Mouse (Mus musculus) hindbrain, embryonic 10.5 days (tissue): ENCODE measurements around the gene Gm17662. TPM values are rescaled to one million over a fixed set of nuclear protein-coding genes. Genes with fewer than 3 reads are reported as not detected.

Source experiments
- DNase-seq: peaks from one replicate; pipeline ENCODE4 v3.0.0-alpha.2; 2017; ENCODE audit warnings: low spot score
- H3K27ac ChIP-seq: fragments of 300-500 bp; sonication (generic); 2 replicates; pipeline ENCODE4 v1.5.1; 2016; ENCODE audit warnings: mild to moderate bottlenecking, moderate library complexity
- H3K27me3 ChIP-seq: fragments of 300-500 bp; sonication (generic); 2 replicates; pipeline ENCODE4 v1.6.1; 2016; ENCODE audit warnings: mild to moderate bottlenecking; ENCODE audit not compliant: poor library complexity, insufficient read depth, severe bottlenecking
- H3K36me3 ChIP-seq: fragments of 300-500 bp; sonication (generic); 2 replicates; pipeline ENCODE4 v1.6.1; 2016; ENCODE audit warnings: mild to moderate bottlenecking, moderate library complexity
- H3K4me1 ChIP-seq: fragments of 300-500 bp; sonication (generic); replicated peaks from 2 replicates; pipeline ENCODE4 v1.6.1; 2016; ENCODE audit warnings: mild to moderate bottlenecking
- H3K4me3 ChIP-seq: fragments of 300-500 bp; sonication (generic); 2 replicates; pipeline ENCODE4 v1.5.1; 2016; ENCODE audit warnings: mild to moderate bottlenecking, moderate library complexity
- H3K9me3 ChIP-seq: fragments of 300-500 bp; sonication (generic); 2 replicates; pipeline ENCODE4 v1.6.1; 2016; ENCODE audit warnings: mild to moderate bottlenecking, moderate library complexity
- WGBS: fragments of 180-500 bp; shearing (Covaris S2); methylation state at CpG from one replicate; pipeline ENCODE4 v1.1.7; 2016; 5-methylcytosine and 5-hydroxymethylcytosine counted together
- polyA plus RNA-seq: library from polyadenylated mRNA; unstranded; fragments of >200 nt; fragmentation: Nextera tagmentation; extraction: Ambion mirVana; gene quantifications from 2 replicates; pipeline ENCODE4 v1.2.1, GENCODE M21; 2016

Gm17662 gene
- polyA plus RNA-seq, 1 experiment from 2014 or later, result not detected

DNA sequence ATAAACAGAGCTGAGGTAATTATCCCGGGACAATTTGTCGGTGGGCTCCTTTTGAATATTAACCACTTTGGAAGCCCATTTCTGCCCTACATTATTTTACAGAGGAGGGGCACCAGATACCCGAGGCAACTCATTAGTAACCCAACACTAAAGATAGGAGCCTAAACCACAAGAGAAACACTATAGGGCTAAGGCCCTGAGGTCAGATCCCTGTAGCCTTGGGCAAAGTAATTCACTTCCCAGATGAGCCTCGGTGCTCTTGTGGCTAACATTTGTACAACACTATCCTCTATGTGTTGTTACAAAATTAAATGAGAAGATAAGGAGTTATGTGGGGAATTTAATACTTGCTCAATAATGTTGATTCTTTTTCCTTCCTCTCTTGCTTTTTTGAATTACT lies 13.6 kb upstream of the Gm17662 start:
- no peak overlapping the region for H3K27ac ChIP-seq
- WGBS, result 58% methylated on average over 4 of the region's 4 CpGs
- peaks cover 12% of the 10 kb centered on the region; the same call in 1 of the 2 replicates for H3K4me1 ChIP-seq
- H3K4me3 ChIP-seq, result no peak overlapping the region
- no peaks in the 10 kb centered on the region for H3K27me3 ChIP-seq
- DNase-seq, result no peak
- no peaks in the 10 kb centered on the region for H3K9me3 ChIP-seq
- H3K36me3 ChIP-seq, result no peaks in the 10 kb centered on the region

DNA sequence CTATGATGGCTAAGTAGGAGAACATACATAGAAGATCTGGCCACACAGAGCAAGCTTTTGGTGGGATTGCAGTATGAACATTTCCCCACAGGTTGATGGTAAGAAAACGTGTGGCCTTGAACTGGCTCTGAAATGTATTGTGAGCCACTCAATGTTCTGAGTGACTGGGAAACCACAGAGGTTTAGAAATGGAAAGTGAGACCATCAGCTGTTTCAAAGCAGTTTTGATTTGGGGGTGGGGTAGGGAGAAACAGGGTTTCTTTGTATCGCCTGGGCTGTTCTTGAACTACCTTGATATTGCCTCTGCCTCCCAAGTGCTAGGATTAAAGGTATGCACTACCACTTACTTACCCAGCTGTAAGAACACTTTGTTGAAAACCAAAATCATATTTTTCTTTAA lies 1.9 kb upstream of the Gm17662 start:
- no peaks in the 10 kb centered on the region for H3K9me3 ChIP-seq
- DNase-seq, result no peak
- H3K36me3 ChIP-seq, result no peaks in the 10 kb centered on the region
- no peak overlapping the region for H3K27ac ChIP-seq
- no peak overlapping the region for H3K4me3 ChIP-seq
- no peaks in the 10 kb centered on the region for H3K27me3 ChIP-seq
- no peaks in the 10 kb centered on the region for H3K4me1 ChIP-seq
- 76% methylated on average over 2 of the region's 2 CpGs for WGBS

DNA sequence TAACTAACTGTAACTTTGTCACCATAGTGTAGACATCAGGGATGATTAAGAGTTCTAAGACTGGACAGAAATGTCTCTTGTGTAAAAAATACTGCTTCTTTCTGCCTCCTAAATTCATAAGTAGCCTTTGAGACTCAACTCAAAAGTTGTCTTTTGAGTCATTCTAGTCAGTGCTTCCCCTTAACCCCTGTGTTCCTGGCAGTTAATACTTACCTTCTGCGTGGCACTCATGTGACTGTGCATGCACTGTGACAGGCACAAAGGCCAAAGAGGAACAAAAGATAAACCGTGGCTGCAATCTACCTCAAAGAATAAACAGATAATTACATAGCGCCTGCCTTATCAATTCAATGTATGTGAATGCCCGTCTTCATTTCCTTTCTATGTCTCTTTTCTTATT lies 694 bp downstream of the Gm17662 start:
- Histone ChIP-seq H3K36me3 (no peaks in the 10 kb centered on the region), H3K27ac (no peak overlapping the region), H3K4me1 (no peaks in the 10 kb centered on the region), H3K27me3 (no peaks in the 10 kb centered on the region), H3K4me3 (no peak overlapping the region), H3K9me3 (no peaks in the 10 kb centered on the region)
- WGBS, result 78% methylated on average over 4 of the region's 4 CpGs
- no peak for DNase-seq

DNA sequence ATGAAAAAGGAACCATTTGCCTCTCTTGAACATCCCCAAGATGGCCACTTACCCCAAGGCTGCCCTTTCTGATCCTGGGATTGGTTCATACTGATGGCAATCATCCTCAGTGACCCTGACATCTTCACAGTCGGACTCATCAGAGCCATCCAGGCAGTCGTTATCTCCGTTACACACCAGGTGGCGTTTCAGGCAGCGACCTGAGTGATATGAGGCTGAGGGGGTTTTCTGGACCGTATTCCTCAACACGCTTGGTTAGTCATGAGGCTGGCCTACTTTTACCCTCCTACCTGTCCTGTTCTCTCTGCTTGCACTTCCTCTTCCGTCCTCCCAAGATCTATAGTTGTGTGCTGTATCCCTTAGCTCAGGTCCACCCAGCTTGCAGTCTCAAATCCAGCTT lies 4.1 kb downstream of the Gm17662 start:
- Histone ChIP-seq H3K36me3 (no peaks in the 10 kb centered on the region), H3K4me1 (no peaks in the 10 kb centered on the region), H3K4me3 (no peak overlapping the region), H3K9me3 (no peaks in the 10 kb centered on the region), H3K27me3 (no peaks in the 10 kb centered on the region), H3K27ac (no peak overlapping the region)
- DNase-seq, result no peak
- WGBS, result 83% methylated on average over 8 of the region's 8 CpGs

DNA sequence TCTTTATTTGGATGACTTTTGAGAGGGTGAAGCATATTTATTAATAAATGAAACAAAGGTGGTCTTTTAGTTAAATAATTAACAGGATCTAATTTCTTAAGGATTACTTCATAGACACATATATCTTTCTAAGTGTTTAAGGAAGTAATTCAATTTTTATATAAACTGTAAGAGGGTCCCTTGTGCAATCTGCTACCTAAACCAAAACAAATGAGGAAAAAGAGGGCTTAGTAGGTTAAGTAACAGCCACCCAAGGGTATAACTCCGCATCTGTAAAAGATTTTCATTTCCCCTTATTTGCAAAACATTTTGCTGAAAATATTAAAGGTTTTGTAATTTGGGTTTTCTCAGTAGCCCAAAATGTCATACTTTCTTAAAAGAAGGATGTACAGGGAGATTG lies 7.3 kb downstream of the Gm17662 start:
- H3K27ac ChIP-seq, result no peak overlapping the region
- DNase-seq, result no peak
- no peaks in the 10 kb centered on the region for H3K9me3 ChIP-seq
- H3K4me1 ChIP-seq, result no peaks in the 10 kb centered on the region
- WGBS, result 95% methylated on average over 1 of the region's 1 CpGs
- H3K27me3 ChIP-seq, result no peaks in the 10 kb centered on the region
- H3K36me3 ChIP-seq, result no peaks in the 10 kb centered on the region
- no peak overlapping the region for H3K4me3 ChIP-seq

DNA sequence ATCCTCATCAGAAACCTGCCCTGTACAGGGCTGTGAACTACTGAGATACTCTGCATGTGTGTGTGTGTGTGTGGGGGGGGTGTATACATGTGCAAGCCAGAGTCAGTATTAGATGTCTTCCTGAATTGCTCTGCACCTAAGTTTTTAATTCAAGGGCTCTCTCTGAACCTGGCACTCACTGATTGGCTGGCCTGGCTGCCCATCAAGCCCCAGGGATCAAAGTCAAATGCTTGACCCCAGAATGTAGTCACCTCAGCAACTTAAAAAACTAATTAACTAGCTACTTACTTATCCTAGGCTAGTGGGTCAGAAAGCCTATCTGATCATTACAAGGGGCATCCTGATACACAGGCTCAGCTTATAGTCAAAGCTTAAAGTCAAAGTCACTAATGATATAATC lies 12.5 kb downstream of the Gm17662 start:
- no peak overlapping the region for H3K27ac ChIP-seq

DNA sequence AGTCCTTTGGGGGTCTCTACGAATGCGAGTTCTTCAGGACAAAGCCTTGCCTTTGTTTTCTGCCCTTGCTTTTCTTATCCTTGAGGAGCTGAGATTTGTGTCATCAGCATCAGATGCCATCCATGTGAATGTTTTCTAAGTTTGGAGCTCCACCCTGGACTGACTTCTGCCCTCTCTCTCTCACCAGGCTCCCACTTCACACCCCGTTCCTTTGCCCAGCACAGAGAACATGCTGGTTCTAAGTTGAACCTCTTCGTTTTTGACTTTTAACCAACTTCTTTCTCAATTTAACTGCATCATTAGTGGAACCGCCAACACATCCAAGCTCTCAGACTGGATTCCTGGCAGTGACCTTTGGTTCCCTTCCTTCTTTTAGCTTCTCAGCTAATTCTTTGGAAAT lies 13.1 kb downstream of the Gm17662 start:
- H3K36me3 ChIP-seq, result no peaks in the 10 kb centered on the region
- H3K9me3 ChIP-seq, result no peaks in the 10 kb centered on the region
- no peak for DNase-seq
- WGBS, result 87% methylated on average over 5 of the region's 5 CpGs
- H3K4me1 ChIP-seq, result no peaks in the 10 kb centered on the region
- no peaks in the 10 kb centered on the region for H3K27me3 ChIP-seq
- no peak overlapping the region for H3K4me3 ChIP-seq
- H3K27ac ChIP-seq, result no peak overlapping the region

More for the DNA sequence above, 12.5 kb downstream of the Gm17662 start:
- Histone ChIP-seq H3K4me1 (no peaks in the 10 kb centered on the region), H3K27me3 (no peaks in the 10 kb centered on the region), H3K4me3 (no peak overlapping the region), H3K36me3 (no peaks in the 10 kb centered on the region), H3K9me3 (no peaks in the 10 kb centered on the region)
- no peak for DNase-seq

DNA sequence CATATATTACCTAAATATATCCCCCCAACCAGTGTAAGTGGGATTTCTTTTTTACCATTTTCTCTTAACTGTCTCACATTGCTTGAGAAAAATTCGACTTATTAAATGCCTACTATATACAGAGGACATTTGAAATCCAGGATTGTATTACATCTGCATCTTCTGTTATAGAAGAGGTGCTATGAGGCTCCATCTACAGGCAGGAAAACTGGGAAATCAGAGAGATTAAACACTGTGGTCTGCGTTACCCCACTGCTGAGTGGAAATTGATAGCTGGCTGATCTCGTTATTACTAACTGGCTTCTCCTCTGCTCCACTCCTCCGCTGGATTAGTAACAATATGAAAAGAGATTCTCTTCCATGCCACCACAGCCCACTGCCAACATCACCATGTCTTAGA lies 18.7 kb downstream of the Gm17662 start:
- H3K27me3 ChIP-seq, result no peaks in the 10 kb centered on the region
- H3K9me3 ChIP-seq, result no peaks in the 10 kb centered on the region
- H3K27ac ChIP-seq, result no peak overlapping the region
- WGBS, result 85% methylated on average over 4 of the region's 4 CpGs
- no peaks in the 10 kb centered on the region for H3K36me3 ChIP-seq
- no peak overlapping the region for H3K4me3 ChIP-seq
- H3K4me1 ChIP-seq, result no peaks in the 10 kb centered on the region
- DNase-seq, result no peak

DNA sequence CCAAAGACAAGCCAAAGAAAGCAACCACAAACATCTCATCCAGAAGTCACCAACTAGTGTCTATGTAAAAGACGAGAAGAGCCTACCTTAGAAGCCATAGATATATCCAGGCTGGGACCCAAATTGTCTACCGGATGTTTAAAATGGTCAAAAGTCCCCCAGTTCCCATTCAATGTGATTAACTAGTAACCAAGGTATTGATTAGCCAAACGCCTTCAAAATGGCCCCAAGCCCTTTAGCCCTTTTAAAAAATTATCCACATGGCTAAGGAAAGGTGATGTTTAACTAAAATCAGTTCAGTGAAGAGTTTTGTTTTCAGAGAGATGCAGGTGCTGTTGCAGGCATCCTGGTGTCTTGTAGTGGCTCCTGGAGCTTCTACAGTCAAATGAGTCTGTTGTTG lies 19.2 kb downstream of the Gm17662 start, which contains the start of gene C8a:
Gene C8a (minus strand): TSS at position 76 of the 400 bp plus-strand sequence.
- Histone ChIP-seq H3K4me3 (no peak within 1 kb of the TSS), H3K4me1 (no peaks in the 10 kb centered on the region), H3K27ac (no peak within 1 kb of the TSS), H3K9me3 (no peaks in the 10 kb centered on the region), H3K27me3 (no peaks in the 10 kb centered on the region), H3K36me3 (no peaks in the 10 kb centered on the region)
- no peak for DNase-seq
- WGBS, result 86% methylated on average over 3 of the region's 3 CpGs

DNA sequence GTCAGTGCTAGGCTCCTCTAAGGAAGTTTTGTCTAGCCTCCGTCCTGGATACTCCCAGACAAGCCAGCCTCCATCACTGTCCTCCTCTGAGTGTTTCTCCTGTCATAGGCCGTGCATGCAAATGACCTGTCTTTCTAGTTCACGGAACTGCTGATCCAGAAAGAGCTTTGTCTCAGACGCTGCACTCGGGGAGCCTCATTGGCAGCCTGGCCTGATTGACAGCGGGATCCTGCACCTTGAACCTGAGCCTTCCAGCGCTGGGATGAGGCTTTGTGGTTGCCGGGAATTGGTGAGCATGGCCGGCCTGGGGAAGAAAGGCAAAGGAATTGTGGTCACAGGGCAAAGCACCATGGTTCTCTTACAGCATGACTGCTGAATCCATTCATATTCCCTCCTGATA lies 30.4 kb downstream of the Gm17662 start:
- H3K4me3 ChIP-seq, result no peak overlapping the region
- peak overlapping the region; percentile 35; the same call in 1 of the 2 replicates for H3K27ac ChIP-seq
- no peaks in the 10 kb centered on the region for H3K36me3 ChIP-seq
- DNase-seq, result peak; percentile 38
- H3K4me1 ChIP-seq, result peaks cover 46% of the 10 kb centered on the region
- WGBS, result 39% methylated on average over 9 of the region's 9 CpGs
- peaks cover 3% of the 10 kb centered on the region; the same call in 1 of the 2 replicates for H3K27me3 ChIP-seq
- H3K9me3 ChIP-seq, result no peaks in the 10 kb centered on the region

DNA sequence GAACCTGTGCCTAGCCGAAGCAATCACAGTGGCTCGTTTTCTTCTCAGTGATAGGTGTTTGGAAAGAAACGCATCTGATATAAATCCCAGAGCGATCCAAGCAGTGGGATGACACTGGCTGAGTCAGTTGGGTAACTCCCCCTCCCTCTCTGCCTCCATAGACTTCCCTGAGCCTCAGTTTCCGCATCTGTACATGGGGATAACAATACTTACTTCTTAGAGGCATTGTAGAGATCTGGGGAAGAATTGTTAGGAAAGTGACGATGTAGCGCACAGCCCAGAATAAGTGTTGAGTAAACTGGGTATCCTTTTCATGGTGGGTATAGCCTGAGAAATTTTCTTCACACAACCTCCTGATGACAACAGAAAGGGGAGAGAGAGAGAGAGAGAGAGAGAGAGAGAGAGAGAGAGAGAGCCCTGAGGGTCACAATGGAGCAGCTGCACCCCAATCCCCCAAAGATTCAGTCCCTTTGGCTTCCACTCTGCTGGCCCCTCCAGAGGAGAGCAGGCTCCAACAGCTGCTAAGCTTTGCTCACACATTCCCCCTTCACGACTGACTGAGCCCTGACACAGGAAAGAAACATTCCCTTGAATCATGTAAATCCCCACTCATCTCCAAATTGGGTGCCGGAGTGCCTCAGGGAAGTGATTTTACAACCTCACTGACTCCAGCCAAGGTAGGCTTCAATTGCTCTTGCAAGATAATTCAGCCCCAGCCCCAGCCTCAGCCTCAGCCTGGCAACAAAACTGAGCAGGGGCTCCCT lies 31.6 kb downstream of the Gm17662 start:
- Histone ChIP-seq H3K9me3 (no peaks in the 10 kb centered on the region), H3K27me3 (peaks cover 3% of the 10 kb centered on the region; the same call in 1 of the 2 replicates), H3K4me1 (peaks cover 46% of the 10 kb centered on the region), H3K36me3 (no peaks in the 10 kb centered on the region), H3K4me3 (no peak overlapping the region), H3K27ac (peak overlapping the region; percentile 35; the same call in 1 of the 2 replicates)
- no peak for DNase-seq
- WGBS, result 80% methylated on average over 9 of the region's 9 CpGs

DNA sequence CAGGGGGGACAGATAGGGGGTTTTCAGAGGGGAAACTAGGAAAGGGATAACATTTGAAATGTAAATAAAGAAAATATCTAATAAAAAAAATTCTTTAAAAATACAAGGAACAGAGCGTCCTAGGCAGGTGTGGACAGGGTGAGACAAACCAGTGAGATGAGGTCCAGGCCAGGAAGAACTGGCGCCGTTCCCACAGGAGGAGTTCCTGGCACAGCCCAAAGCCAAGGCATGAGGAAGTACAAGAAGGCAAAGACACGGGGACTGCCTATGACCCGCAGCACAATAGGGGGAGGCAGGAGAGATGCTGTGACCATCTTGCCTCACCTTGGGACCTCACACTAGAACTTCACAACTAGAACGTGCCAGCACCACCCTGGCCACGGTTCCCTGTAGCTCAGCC lies 34.6 kb downstream of the Gm17662 start:
- Histone ChIP-seq H3K4me3 (no peak overlapping the region), H3K27ac (peak overlapping the region; percentile 29; the same call in 1 of the 2 replicates), H3K9me3 (no peaks in the 10 kb centered on the region), H3K36me3 (no peaks in the 10 kb centered on the region), H3K4me1 (peaks cover 34% of the 10 kb centered on the region), H3K27me3 (peaks cover 3% of the 10 kb centered on the region; the same call in 1 of the 2 replicates)
- 89% methylated on average over 7 of the region's 7 CpGs for WGBS
- DNase-seq, result no peak

DNA sequence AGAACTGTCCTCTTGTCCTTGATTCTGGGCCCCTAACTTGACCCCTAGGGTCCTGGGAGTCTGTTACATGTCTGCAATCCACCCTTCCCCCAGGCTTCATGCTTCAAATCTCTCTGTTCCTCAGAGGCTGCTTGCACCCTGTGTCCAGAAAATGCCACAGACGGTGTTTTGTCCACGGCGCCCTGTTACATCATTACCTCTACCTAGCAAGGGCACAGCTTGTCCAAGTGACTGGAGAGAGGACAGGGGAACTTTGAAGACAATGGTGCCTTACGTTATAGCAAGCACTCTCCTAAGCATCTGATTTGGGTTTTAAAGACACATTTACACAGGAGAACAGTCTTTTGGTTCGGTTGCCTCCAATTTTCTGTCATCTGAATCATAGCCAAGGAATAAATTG lies 36.5 kb downstream of the Gm17662 start:
- H3K36me3 ChIP-seq, result no peaks in the 10 kb centered on the region
- no peak overlapping the region for H3K4me3 ChIP-seq
- H3K27ac ChIP-seq, result no peak overlapping the region
- no peak for DNase-seq
- 79% methylated on average over 5 of the region's 5 CpGs for WGBS
- H3K27me3 ChIP-seq, result peaks cover 3% of the 10 kb centered on the region; the same call in 1 of the 2 replicates
- no peaks in the 10 kb centered on the region for H3K9me3 ChIP-seq
- H3K4me1 ChIP-seq, result peaks cover 19% of the 10 kb centered on the region
